In the genomic region with DNA sequence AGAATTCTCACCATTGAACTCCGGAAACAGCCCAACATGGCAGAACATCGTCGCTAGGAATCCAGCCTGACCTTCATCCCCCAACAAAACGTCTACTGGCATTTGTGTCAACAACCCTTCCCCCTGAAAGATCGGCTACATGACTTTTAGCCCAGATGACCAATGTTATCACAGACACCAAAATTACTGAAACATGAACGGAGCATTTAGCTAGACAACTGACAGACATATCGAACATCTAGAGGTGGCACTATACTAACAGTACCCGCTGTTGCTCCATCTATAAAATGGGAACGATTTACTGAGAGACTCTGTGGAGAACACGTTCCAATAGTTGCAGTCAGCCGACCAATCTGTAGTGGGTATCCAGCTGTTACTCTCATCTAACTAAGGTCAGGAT, we compare ENCODE assay signal across 10 mouse cellular contexts. TPM values are rescaled to one million over a fixed set of nuclear protein-coding genes. Genes with fewer than 3 reads are reported as not detected.
A peak's percentile ranks its signal among the peaks of the same experiment; 100 is the strongest.
DNase-seq lines count a peak whose midpoint lies in the region; ATAC-seq and TF ChIP-seq lines count a peak whose summit lies in the region.
"Had no signal": no experiment of that assay in that cellular context is flagged by ENCODE, and none has a peak within 500 bp of the region (broad histone marks: within the 10 kb centered on the region; RNA-seq: fewer than 3 reads in every experiment).

No protein-coding gene starts in this region.

- no peak for DNase-seq in heart, postnatal 0 days (ENCODE audit: low spot score)
- no peak for DNase-seq in heart, postnatal 4 days
- peak; percentile 20 for DNase-seq in c-Kit-positive CD71-positive TER-119-negative erythroid progenitor cells, embryonic 14.5 days (ENCODE audit: low read depth)
- DNase-seq in midbrain, embryonic 11.5 days (ENCODE audit: low spot score, missing footprints) = no peak
- no peak for DNase-seq in kidney, postnatal 4 days
- no peak for DNase-seq in gastrocnemius, postnatal 14 days
- no peak for DNase-seq in embryo, embryonic 9.5 days (ENCODE audit: extremely low spot score)
- DNase-seq: gastrocnemius, postnatal 10 days; thymus, postnatal 14 days had no signal

- H3K4me1 ChIP-seq in heart, postnatal 0 days (ENCODE audit: control insufficient read depth, insufficient read depth) = peaks cover 19% of the 10 kb centered on the region; the same call in 1 of the 2 replicates
- H3K4me1 ChIP-seq in hindbrain, embryonic 12.5 days = peaks cover 24% of the 10 kb centered on the region
- H3K4me1 ChIP-seq in midbrain, embryonic 11.5 days (ENCODE audit: control insufficient read depth, insufficient read depth, low read length) = peaks cover 18% of the 10 kb centered on the region

- H3K9me3 ChIP-seq in heart, postnatal 0 days (replicated peaks; ENCODE audit: control insufficient read depth, low read length) = no peaks in the 10 kb centered on the region
- H3K9me3 ChIP-seq in hindbrain, embryonic 12.5 days (replicated peaks) = no peaks in the 10 kb centered on the region
- no peaks in the 10 kb centered on the region for H3K9me3 ChIP-seq in midbrain, embryonic 11.5 days (ENCODE audit: control insufficient read depth, low read length)

- H3K27me3 ChIP-seq in heart, postnatal 0 days (ENCODE audit: control insufficient read depth, insufficient read depth, low read length) = no peaks in the 10 kb centered on the region
- no peaks in the 10 kb centered on the region for H3K27me3 ChIP-seq in hindbrain, embryonic 12.5 days
- no peaks in the 10 kb centered on the region for H3K27me3 ChIP-seq in midbrain, embryonic 11.5 days (ENCODE audit: control insufficient read depth, insufficient read depth, low read length)

- no peak overlapping the region for H3K27ac ChIP-seq in heart, postnatal 0 days (ENCODE audit: low read depth)
- peak overlapping the region; percentile 98 for H3K27ac ChIP-seq in hindbrain, embryonic 12.5 days
- H3K27ac ChIP-seq in midbrain, embryonic 11.5 days (ENCODE audit: low read depth, low read length) = no peak overlapping the region

- WGBS in heart, postnatal 0 days = 64% methylated on average over 11 of the region's 11 CpGs
- 53% methylated on average over 11 of the region's 11 CpGs for WGBS in hindbrain, embryonic 12.5 days
- 54% methylated on average over 11 of the region's 11 CpGs for WGBS in midbrain, embryonic 11.5 days

- intact Hi-C loops in gastrocnemius, postnatal 14 days (cut with DNase I; ENCODE audit: low total_unique reads) = no loop called here

- no peak overlapping the region for H3K4me3 ChIP-seq in heart, postnatal 0 days (ENCODE audit: low read depth, low read length)
- peak overlapping the region; percentile 96 for H3K4me3 ChIP-seq in hindbrain, embryonic 12.5 days
- peak overlapping the region; percentile 89; the same call in 1 of the 2 replicates for H3K4me3 ChIP-seq in midbrain, embryonic 11.5 days (ENCODE audit: low read depth, low read length)

- peak overlapping the region; percentile 92; the same call in 1 of the 2 replicates for H3K4me2 ChIP-seq in heart, postnatal 0 days (ENCODE audit: low read depth, low read length)
- H3K4me2 ChIP-seq in hindbrain, embryonic 12.5 days (replicated peaks) = peak overlapping the region; percentile 79
- peak overlapping the region; percentile 73 for H3K4me2 ChIP-seq in midbrain, embryonic 11.5 days

- TF ChIP-seq CTCF in heart, postnatal 0 days (IDR thresholded peaks at IDR 0.05; ENCODE audit: low read depth) = no peak

- H3K36me3 ChIP-seq in heart, postnatal 0 days (replicated peaks; ENCODE audit: control insufficient read depth, insufficient read depth, low read length) = no peaks in the 10 kb centered on the region
- no peaks in the 10 kb centered on the region for H3K36me3 ChIP-seq in hindbrain, embryonic 12.5 days
- no peaks in the 10 kb centered on the region for H3K36me3 ChIP-seq in midbrain, embryonic 11.5 days (ENCODE audit: control insufficient read depth, insufficient read depth, low read length)

- no peak for TF ChIP-seq EP300 in heart, postnatal 0 days (IDR thresholded peaks at IDR 0.05; ENCODE audit: low read depth)

- ATAC-seq in heart, postnatal 0 days (ENCODE audit: insufficient read depth, low read depth) = no peak
- ATAC-seq in hindbrain, embryonic 12.5 days (ENCODE audit: low FRiP score) = no peak
- no peak for ATAC-seq in midbrain, embryonic 11.5 days (ENCODE audit: low FRiP score)

- peak overlapping the region; percentile 90; the same call in 1 of the 2 replicates for H3K9ac ChIP-seq in heart, postnatal 0 days (replicated peaks; ENCODE audit: low read depth, low read length)
- H3K9ac ChIP-seq in hindbrain, embryonic 12.5 days = peak overlapping the region; percentile 99
- H3K9ac ChIP-seq in midbrain, embryonic 11.5 days (ENCODE audit: low read length) = peak overlapping the region; percentile 95

RNA-seq across cellular contexts. Expression of gene Rnf34, which starts 51.3 kb away (rescaled TPM):
- 20.2 and 23.4 TPM in 2 replicates for total RNA-seq in heart, postnatal 0 days (2014; rRNA removed; ENCODE audit: low replicate concordance)
- 24.9 and 28.4 TPM in 2 replicates for polyA plus RNA-seq in heart, postnatal 0 days (2015; fragmentation: Nextera tagmentation; extraction: Ambion mirVana)
- total RNA-seq in heart, postnatal 4 days (2021) = 10 to 100 TPM; 32.6 to 34.0 TPM
- polyA plus RNA-seq in hindbrain, embryonic 12.5 days (2016; fragmentation: Nextera tagmentation; extraction: Ambion mirVana) = 49.9 and 50.7 TPM in 2 replicates
- polyA plus RNA-seq in midbrain, embryonic 11.5 days (2014; fragmentation: Nextera tagmentation; extraction: Ambion mirVana) = 54.9 and 65.9 TPM in 2 replicates
- total RNA-seq in gastrocnemius, postnatal 14 days (2021) = 10 to 100 TPM; 14.9 to 17.6 TPM
